Mouse (Mus musculus) lung, postnatal 25 days (tissue): ENCODE measurements around the gene Trp53i11.

Experiments used
- DNase-seq: peaks from one replicate; pipeline ENCODE4 v3.0.0; 2022; ENCODE audit warnings: low spot score

The Trp53i11 gene

GRCm38 (mm10) chr2:93171929-93172328 lies 15.4 kb upstream of the Trp53i11 start:
- DNase-seq: no peak

- DNase-seq: no peak
Measured at GRCm38 (mm10) chr2:93172460-93172859, 14.9 kb upstream of the Trp53i11 start.

- no peak for DNase-seq
Measured at GRCm38 (mm10) chr2:93174159-93174558, 13.2 kb upstream of the Trp53i11 start.

GRCm38 (mm10) chr2:93175278-93175677 lies 12.1 kb upstream of the Trp53i11 start:
- no peak for DNase-seq

GRCm38 (mm10) chr2:93175721-93176120 lies 11.6 kb upstream of the Trp53i11 start:
- no peak for DNase-seq

DNA sequence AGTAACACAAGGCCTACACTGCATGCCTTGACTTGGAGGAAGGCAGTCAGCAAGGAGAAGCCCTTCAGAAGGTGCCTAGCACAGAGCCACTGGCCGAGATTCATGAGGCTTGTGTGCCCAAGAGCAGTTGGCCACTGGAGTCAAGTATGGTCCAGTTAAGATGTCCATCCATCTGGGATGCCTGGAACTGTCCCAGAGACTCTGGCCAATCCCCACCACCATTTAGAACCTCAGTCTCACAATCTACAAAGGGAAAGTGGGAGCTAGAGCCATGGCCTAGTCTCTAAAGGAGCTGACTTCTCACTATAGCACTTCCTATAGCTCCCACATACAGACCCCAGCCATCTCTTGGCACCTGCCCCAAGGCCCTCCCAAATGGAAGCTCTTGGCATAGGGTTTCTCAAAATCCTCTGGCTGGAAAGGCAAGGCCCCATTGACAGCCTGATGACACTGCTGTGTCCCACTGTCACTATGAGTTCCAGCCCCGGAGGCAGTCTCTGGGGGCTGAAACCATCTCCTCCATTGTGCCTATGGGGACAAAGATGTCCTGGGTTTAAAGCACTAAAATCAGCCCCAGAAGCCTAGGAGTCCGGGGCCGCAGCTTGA lies 11.1 kb upstream of the Trp53i11 start:
- DNase-seq: no peak

- DNase-seq: no peak
Measured at GRCm38 (mm10) chr2:93176871-93177667, 10.3 kb upstream of the Trp53i11 start.

- no peak for DNase-seq
Measured at GRCm38 (mm10) chr2:93177668-93178312, 9.6 kb upstream of the Trp53i11 start.

DNA sequence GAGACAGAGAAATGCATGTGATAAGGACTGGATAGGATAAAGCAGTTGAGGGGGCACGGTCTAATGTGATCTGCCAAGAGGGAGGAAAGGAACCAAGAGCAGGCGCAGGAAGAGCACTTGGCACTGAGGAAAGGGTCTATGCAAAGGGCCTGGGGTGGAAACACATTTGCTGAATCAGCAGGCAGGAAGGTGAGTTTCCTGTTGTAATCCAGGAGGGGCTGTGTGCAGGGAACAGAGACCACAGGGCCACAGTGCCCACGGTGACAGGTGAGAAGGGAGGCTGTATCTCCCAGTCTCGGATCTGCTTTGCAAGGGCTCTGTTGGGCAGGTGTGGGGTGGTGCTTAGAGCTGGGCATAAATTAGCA lies 9.1 kb upstream of the Trp53i11 start:
- DNase-seq: no peak

GRCm38 (mm10) chr2:93179603-93180002 lies 7.7 kb upstream of the Trp53i11 start:
- DNase-seq: no peak

- DNase-seq: peak; percentile 39
Measured at GRCm38 (mm10) chr2:93180077-93180844, 7.1 kb upstream of the Trp53i11 start.

GRCm38 (mm10) chr2:93182859-93183258 lies 4.5 kb upstream of the Trp53i11 start:
- DNase-seq: no peak

DNA sequence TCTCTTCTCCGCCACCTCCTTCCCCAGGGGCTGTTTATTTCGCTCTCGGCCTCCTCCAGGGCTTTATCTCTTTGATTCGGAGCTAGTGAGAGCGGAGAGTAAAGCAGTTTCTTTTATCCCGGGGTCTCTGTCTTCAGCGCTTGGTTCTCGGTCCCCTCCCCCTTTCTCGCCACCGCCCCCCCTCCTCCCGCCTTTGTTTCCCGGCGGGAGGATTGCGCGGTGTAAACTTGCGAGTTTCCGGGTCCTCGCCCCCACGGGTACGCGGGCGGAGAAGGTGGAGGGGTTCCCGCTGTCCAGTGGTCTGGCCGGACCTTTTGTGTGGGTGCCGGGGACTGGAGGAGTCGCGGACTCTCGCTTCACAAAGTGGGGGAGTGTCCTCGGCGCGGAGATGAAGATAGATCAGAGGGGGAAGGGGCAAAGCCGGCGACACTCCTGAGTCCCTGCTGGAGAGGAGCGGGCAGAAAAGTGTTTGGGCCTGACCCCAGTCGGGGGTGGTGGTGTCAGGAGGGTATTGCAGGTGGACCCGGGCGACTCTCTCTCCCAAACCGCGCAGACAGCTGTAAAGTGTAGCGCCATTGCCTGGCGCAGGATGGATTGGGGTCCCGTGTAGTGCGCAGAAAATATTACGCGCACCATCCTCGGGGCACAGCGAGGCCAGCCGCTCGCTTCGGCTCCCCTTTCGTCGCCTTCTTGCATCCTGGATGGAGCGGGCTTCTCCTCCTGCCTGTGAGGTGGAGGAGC lies 842 bp downstream of the Trp53i11 start:
- no peak for DNase-seq

GRCm38 (mm10) chr2:93188761-93189458 lies 1.6 kb downstream of the Trp53i11 start:
- DNase-seq: no peak

DNA sequence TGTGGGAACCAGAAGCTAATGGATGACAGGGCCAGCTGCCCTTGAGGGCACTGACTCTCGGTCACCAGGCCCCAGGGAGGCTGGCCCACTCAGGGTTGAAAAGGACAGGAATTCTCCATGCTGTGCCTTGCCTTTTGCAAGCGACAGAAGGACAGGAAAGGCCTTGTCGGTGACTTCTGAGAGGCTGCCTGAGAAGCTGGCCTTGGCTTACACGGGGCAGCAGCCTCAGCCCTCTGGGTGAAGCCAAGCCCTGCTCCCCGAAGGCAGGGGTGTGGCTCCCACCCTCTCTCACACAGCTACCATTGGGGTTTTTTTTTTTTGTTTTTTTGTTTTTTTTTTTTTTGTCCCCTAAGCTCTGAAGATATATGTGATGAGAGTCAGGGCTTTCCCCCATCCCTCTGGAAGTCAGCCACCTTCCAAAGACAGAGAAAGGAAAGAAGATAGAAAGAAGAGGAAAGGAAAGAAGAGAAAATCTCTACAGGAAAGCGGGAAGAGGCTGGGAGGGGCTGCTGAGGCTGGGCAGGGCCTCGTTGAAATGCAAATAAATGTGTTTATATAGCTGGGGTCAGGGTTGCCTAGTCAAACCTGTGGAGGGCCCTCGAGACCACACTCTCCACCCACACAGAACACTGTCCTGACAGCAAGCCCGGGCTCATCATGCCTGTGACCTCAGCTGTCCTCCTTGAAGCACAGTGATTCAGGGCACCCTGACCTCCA lies 3.6 kb downstream of the Trp53i11 start:
- DNase-seq: no peak

DNA sequence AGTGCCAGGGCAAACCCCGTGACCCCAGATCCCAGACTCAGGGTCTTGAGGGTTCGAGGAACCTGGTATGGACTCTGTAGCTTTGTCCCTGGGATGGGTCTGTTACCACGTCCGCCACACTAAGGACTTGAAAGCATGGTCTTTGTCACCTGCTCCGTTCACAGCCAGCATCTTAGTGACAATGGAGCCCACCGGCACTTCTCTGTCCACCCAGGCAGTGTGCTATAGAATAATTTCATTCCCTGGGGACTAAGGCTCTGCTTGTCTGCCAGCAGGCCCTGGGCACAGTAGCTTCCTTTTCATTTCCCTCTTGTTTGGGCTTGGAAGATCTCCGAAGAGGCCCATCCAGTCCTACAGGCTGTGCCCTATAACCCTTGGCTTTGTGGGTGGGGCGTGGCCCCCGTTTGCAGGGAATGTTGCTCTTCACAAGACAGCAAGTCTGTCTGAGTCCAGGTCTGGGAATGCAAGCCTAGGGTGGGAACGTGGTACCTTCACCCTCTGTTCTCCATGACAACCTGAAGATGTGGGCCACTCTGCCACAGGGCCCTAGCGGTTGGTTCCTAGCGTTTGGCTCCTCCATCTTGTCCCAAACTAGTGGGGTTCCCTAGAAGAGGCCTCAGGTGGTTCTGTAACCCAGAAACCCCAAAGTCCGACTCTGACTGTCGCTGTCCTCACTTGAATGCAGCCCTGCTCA lies 4.3 kb downstream of the Trp53i11 start:
- DNase-seq: no peak

DNA sequence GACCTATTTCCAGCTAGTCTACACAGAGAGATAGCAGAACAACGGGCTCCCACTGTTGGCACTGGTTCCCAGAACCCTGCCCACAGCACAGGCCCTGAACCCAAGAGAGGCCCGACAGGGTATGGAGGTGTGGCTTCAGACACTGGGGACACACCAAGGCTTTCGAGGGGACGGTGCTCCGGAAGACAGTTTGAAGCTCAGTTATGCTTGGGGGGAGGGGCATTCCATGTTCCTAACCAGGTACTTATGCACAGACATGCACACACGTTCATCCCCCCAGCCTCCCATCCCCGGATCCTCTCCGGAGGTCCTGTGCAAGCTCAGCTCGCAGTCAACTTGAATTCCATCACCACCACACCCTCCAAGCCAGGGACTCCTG lies 4.8 kb downstream of the Trp53i11 start:
- no peak for DNase-seq

- peak; percentile 57 for DNase-seq
Measured at GRCm38 (mm10) chr2:93192671-93193080, 5.3 kb downstream of the Trp53i11 start.

- DNase-seq: no peak
Measured at GRCm38 (mm10) chr2:93193806-93194205, 6.5 kb downstream of the Trp53i11 start.

DNA sequence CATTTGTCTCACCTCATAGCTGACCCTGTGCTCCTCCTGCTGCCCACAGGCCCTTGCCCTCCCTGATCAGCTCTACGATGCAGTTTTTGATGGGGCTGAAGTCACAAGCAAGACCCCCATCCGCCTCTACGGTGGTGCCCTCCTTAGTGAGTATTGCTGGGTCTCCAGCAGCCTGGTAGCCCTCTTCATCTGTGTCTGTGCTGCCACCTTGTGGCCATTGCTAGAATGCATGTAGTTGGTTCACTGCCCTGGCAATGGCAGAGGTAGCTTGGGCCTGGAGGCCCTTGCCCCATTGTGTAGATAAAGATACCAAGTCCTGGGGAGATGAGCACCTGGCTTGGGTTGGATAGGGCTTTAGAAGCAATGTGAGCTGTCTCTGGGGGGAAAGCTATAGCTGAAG lies 11.5 kb downstream of the Trp53i11 start:
- peak; percentile 93 for DNase-seq
